Mouse (Mus musculus): ENCODE results near the gene Iqcf1.

The Iqcf1 gene

DNA sequence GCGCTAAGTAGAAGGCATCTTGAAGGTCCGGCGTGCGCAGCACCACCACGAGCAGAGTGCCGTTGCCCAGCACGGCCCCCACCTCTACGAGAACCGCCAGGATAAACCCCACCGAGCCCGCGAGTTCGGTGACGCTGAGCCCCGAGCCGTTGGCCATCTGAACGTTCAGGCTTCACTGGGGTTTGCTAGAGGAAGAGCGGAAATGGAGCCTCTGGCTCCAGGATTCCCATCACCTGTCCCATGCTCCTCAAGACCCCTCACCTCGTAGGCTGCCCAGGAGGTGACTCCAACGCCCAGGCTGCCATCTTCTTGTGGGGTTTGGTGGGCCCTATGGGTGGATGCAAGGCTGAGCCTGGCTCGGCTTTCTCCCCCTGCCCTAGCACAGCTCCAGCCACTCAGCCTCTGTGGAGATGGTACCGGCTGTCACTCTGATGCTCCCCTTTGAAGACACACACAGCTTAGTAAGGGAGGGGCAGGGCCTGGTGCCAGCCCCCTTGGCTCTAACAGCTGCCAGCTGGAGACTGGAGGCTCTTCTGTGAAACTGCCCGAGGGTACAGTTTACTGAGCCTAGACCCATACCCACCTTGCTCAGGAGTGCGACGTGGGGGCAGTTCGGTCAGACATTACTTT is 34.1 kb upstream of the Iqcf1 start, which contains the start of gene Gpr62:
Gpr62 (minus strand) TSS at position 368 of the 630 bp plus-strand sequence.
- DNase-seq: no peak

- no peak for DNase-seq
These were observed 33.0 kb upstream of the Iqcf1 start for GRCm38 (mm10) chr9:106466721-106467120.

- no peak for DNase-seq
These were observed 32.0 kb upstream of the Iqcf1 start for GRCm38 (mm10) chr9:106467746-106468145.

DNA sequence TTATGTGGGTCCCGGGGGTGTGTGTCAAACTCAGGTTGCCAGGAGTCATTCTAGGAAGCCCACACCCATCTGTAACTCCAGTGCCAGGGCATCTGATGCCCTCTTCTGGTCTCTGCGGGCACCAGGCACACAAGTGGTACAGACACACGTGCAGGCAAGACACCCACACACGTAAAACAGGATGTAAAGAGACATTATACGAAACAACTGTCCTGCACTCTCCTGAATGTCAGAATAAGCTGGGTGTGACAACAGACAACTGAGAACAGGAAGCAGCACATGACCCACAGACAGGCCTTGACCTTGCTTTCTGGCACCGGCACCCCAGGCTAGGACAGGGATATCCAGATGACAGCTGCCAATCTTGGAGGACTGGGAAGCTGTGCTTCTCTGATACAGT is 30.4 kb upstream of the Iqcf1 start:
- no peak for DNase-seq

GRCm38 (mm10) chr9:106469776-106470175 is 30.0 kb upstream of the Iqcf1 start:
- no peak for DNase-seq

DNA sequence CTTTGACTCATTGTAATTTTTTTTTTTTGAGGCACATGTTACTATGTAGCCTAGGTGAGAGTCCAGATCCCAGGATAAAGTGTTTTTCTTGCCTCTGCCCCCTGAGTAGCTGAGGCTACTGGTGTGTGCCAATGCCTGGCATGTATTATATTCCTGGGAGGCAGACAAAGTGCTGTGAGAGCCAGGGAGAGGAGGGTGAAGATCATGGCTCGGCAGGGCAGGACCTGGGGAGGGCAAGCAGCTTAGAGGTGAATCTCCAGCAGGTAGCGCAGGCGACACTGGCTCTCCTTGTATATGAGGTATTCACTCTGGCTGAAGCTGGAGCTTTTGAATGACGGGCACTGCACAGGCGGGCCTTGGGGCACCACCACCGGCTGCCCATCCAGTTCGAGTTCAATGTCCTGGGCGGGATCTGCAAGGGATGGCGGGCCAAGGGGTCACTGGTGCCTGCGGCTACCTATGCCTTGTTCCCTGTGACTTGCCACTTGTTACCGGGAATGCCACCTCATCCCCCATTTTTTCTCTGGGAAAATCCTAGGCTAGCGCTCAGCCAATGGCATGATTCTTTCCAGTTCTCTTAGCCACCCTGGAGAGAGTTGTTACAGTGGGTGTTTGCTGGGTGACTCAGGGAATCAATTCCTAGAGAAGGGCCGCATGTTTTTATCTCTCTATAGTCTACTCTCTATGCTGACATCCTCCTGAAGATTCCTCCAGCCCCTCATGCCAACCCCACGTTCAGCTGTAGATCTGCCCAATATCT is 28.6 kb upstream of the Iqcf1 start:
- peak; percentile 23 to 45 for DNase-seq

DNA sequence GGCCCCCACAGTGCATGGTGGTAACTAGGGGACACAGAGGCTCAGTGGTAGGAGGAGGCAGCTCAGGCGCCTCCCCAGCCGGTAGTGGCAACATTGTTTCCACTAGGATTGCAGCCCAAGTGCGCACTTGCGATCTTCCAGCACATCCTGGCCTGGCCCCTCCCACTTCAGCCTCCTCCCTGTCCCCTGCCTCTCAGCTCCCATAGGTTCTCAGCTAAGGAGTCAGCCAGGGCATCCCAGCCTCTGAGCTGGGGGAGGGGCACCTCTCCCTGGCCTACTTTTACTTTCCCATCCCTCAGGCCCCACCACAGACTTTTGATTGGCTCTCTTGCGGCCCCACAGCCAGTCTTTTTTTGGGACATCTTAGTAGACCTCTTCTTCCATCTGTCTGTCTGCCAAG is 27.9 kb upstream of the Iqcf1 start:
- peak; percentile 77 to 81 for DNase-seq

- peak in 1 of 2 experiments; percentile 41 for DNase-seq
These were observed 27.4 kb upstream of the Iqcf1 start for GRCm38 (mm10) chr9:106472321-106472720.

- peak; percentile 64 to 72 for DNase-seq
These were observed 26.6 kb upstream of the Iqcf1 start for GRCm38 (mm10) chr9:106473081-106473752.

GRCm38 (mm10) chr9:106473753-106474105 is 26.0 kb upstream of the Iqcf1 start:
- DNase-seq: no peak

DNA sequence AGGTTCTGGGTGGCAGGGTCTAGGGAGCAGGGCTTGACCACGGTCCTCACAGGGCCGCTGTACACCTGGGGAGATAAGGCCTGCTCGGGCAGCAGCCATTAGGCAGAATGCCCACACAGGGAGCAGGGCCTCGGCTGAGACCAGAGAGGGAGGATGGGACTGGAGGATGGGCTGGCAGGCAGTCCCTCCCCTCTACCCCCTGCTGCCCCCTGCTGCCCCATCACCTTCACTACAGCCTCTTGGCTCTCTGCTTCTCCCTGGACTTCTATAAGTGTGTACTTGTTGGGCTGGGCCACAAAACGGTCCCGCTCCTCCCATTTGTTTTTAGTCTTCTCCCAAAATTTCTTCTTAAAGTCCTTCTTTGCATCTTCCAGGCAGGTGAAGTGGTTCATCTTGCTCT is 25.3 kb upstream of the Iqcf1 start:
- peak; percentile 74 to 84 for DNase-seq

DNA sequence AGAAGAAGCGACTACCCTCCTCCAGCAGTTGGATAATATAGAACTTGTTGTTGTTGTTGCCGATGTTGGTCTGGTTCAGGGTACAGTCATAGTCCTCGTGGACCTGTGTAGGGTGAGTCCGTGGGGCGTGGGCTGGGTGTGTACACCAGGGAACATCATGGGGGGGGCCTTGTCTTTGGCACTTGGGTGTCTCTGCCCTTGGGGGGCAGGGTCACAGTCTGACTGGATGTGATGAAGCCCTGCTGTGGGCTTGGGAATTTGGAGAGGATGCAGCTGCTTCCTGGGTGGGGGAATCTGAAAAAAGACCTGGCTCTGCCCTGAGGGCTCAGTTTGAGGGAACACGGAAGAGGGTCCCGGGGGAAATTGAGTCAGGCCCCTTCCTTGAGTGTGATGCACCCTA is 24.7 kb upstream of the Iqcf1 start:
- DNase-seq: peak; percentile 43 to 52

DNA sequence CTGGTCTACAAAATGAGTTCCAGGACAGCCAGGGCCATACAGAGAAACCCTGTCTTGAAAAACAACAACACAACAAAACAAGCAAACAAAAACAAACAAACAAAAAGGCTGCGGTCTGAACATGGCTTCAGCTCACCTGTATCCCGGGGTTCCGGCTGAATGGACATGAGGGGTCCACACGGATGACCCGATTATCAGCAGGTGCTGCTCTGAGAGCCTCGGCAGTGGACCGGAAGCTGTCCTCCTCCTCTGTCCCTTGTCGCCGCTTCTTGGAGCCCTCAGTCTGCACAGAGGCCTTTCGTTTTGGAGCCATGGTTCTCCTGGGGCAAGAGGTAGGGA is 24.1 kb upstream of the Iqcf1 start, which contains the start of gene Rrp9:
Rrp9 (plus strand) TSS at position 301 of the 339 bp plus-strand sequence.
- no peak for DNase-seq

- DNase-seq: peak; percentile 72 to 77
These were observed 23.5 kb upstream of the Iqcf1 start for GRCm38 (mm10) chr9:106476002-106476923.

DNA sequence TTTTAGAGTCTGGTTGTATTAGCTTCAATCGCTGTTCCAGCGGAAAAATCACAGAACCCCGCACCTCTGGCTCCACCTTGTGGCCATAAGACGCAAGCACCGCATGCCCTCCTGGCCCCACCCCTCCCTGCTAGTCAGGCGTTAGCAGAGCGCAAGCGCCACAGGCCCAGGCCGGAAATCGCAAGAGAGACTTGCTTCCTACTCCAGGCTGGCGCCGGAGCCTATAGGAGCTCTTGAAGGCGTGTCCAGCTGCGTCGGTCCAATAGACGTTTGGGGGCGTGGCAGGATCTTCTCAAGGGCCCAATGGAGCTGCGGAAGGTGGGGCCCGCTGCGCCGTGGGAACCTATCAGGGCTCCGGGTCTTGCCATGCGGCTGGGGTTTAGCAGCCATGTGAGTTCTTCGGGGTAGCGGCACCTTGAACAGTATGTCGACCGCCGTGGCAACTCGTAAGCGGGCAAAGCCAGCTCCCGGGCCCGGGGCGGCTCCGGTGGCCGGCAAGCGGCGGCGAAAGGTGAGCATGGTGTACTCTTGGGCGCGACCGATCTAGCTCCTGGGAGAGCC is 22.8 kb upstream of the Iqcf1 start, which contains the start of gene Parp3:
Parp3 (minus strand) TSS at position 26 of the 561 bp plus-strand sequence.
- peak; percentile 98 to 100 for DNase-seq

DNA sequence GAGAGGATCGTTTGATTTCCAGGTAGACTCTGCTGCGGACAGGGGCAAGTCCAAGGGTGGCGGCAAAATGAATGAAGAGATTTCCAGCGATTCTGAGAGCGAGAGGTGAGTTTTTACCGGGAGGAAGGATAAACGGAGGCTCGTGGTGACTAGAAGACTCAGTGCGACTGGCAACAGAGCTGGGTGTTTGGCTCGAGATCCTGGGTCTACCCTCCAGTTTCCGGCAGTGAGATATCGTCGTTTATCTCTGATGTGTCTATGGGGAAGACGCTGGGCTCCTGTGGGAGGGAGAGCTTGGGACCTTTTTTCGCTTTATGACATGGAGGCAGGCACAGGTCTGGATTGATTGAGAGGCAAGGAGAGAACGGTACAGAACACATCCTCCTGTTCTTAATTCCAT is 22.1 kb upstream of the Iqcf1 start:
- no peak for DNase-seq

- DNase-seq: no peak
These were observed 21.7 kb upstream of the Iqcf1 start for GRCm38 (mm10) chr9:106478101-106478500.

- DNase-seq: no peak
These were observed 19.2 kb upstream of the Iqcf1 start for GRCm38 (mm10) chr9:106480541-106480940.

DNA sequence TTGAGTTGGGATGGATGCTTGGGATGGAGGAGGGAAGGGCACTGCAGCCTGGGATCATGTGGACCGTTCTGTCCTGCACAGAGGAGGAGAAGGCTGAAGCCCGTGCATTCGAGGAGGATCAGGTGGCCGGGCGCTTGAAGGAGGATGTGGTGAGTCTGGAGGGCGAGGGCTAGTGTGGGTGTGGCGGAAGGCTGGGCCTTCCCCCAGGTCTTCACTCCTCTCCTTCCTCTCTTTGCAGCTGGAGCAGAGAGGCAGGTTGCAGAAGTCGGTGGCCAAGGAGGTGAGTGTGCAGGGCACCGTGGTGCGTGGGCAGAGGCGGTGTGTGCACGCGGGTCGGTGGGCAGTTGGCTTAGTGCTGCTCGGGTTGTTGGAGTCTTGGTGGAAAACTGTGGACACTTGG is 18.7 kb upstream of the Iqcf1 start:
- no peak for DNase-seq

- DNase-seq: no peak
These were observed 18.1 kb upstream of the Iqcf1 start for GRCm38 (mm10) chr9:106481676-106482075.

GRCm38 (mm10) chr9:106482578-106483115 is 17.1 kb upstream of the Iqcf1 start:
- DNase-seq: no peak

DNA sequence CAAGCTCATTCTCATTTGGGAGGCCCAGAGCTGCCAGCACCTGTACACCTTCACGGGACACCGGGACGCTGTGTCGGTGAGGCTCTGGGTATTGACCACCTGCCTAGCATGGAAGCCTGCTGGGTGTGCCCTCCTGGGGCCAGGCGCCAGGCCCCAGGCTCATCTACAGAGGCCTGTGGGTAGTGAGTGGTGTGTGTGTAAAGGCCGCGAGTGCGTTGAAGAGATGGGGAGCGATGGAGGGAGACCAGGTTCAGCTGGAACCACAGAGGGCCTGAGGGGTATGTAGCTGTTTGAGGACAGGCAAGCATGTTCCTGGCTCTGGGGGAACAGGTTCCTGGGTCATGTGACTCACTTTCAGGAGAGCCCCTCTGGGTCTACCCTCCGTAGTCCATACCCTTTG is 16.6 kb upstream of the Iqcf1 start:
- DNase-seq: no peak

All from kidney, postnatal 36 days (tissue).